ENCODE assay signal across 8 mouse cellular contexts in the genomic region with DNA sequence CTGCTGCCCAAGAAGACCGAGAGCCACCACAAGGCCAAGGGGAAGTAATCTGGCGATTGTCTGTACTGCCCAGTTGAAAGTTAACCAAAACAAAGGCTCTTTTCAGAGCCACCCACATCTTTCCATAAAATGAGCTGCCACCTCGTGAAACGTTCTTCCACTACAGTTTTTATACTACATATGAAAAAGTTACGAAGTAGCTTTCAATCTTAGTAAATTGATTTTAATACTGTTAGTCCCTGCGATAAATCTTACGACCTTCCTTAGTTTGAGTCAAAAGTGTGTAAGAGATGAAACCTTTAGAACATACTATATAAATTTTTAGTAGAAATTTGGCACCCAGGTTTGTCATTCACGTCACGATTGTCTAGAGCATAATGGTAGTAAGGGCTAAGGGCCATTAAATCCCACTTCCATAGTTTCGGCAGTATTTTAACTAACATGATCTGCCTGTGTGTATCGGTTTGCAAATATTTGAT. TPM values are rescaled to one million over a fixed set of nuclear protein-coding genes. Genes with fewer than 3 reads are reported as not detected.
DNase-seq lines count a peak whose midpoint lies in the region; ATAC-seq lines count a peak whose summit lies in the region.

No protein-coding gene starts in this region.

- H3K9me3 ChIP-seq in kidney, embryonic 16.5 days (ENCODE audit: low read length), result no peaks in the 10 kb centered on the region

- peak overlapping the region; percentile 98 for H3K27ac ChIP-seq in kidney, embryonic 16.5 days (ENCODE audit: low read length)

- H3K9ac ChIP-seq in kidney, embryonic 16.5 days (replicated peaks; ENCODE audit: low read length), result peak overlapping the region; percentile 73

- peak; percentile 44; the same call in 1 of the 2 replicates for ATAC-seq in kidney, embryonic 16.5 days (ENCODE audit: low FRiP score, low TSS enrichment)
- ATAC-seq in megakaryocyte-erythroid progenitor cell, adult 5-6 weeks (replicated peaks; ENCODE audit: low FRiP score, low TSS enrichment, poor library complexity, severe bottlenecking), result 0 out of 2 replicates have a peak, but pooled peaks have one; percentile 15

- H3K27me3 ChIP-seq in kidney, embryonic 16.5 days (ENCODE audit: insufficient read depth, low read length), result no peaks in the 10 kb centered on the region

- peak overlapping the region; percentile 58 for H3K4me2 ChIP-seq in kidney, embryonic 16.5 days (replicated peaks; ENCODE audit: low read depth, low read length)

- under 1% methylated on average over 11 of the region's 11 CpGs for WGBS in kidney, embryonic 16.5 days

- DNase-seq in kidney, postnatal 10 days, result no peak
- peak; percentile 55 for DNase-seq in ZHBTc4 (ENCODE audit: low read depth, low spot score)
- peak; percentile 50 for DNase-seq in forelimb bud, embryonic 11.5 days (ENCODE audit: low read depth, low spot score)
- DNase-seq in left cerebral cortex, adult 18-20 months (ENCODE audit: low spot score in 2 of 2), result no peak
- no peak for DNase-seq in natural killer cell, adult 2 months (ENCODE audit: low spot score in 2 of 2)
- DNase-seq in spleen, postnatal 4 days (ENCODE audit: low spot score in 2 of 2), result no peak

- H3K36me3 ChIP-seq in kidney, embryonic 16.5 days (ENCODE audit: insufficient read depth, low read length), result no peaks in the 10 kb centered on the region

- H3K4me1 ChIP-seq in kidney, embryonic 16.5 days (ENCODE audit: insufficient read depth, low read length), result peaks cover 12% of the 10 kb centered on the region

- peak overlapping the region; percentile 50 for H3K4me3 ChIP-seq in kidney, embryonic 16.5 days (ENCODE audit: low read length)

RNA-seq across cellular contexts. Expression of gene Hist1h3b, which starts 0.6 kb away (rescaled TPM):
- 8.8 and 13.2 TPM in 2 replicates for polyA plus RNA-seq in kidney, embryonic 16.5 days (2015; fragmentation: Nextera tagmentation; extraction: Ambion mirVana)
- total RNA-seq in megakaryocyte-erythroid progenitor cell, adult 5-6 weeks (2014; fragmentation: Nextera tagmentation), result 324 and 486 TPM in 2 replicates
- 276 and 731 TPM in 2 replicates for total RNA-seq in megakaryocyte-erythroid progenitor cell, adult 5-6 weeks (2017)
- total RNA-seq in left cerebral cortex, adult 18-20 months (2021), result 1 to 10 TPM; 4.3 to 9.9 TPM

RNA-seq across cellular contexts. Expression of gene Hist1h2ab, which starts 0.6 kb away (rescaled TPM):
- 33.6 and 37.8 TPM in 2 replicates for polyA plus RNA-seq in kidney, embryonic 16.5 days (2015; fragmentation: Nextera tagmentation; extraction: Ambion mirVana)
- total RNA-seq in megakaryocyte-erythroid progenitor cell, adult 5-6 weeks (2014; fragmentation: Nextera tagmentation), result 69.7 and 80.3 TPM in 2 replicates
- 1,316 and 2,308 TPM in 2 replicates for total RNA-seq in megakaryocyte-erythroid progenitor cell, adult 5-6 weeks (2017)
- 10 to 100 TPM; 17.2 to 22.5 TPM for total RNA-seq in left cerebral cortex, adult 18-20 months (2021)

RNA-seq across cellular contexts. Expression of gene Hist1h2bb, which starts 5.0 kb away (rescaled TPM):
- polyA plus RNA-seq in kidney, embryonic 16.5 days (2015; fragmentation: Nextera tagmentation; extraction: Ambion mirVana), result 2.1 and 2.5 TPM in 2 replicates
- 322 and 625 TPM in 2 replicates for total RNA-seq in megakaryocyte-erythroid progenitor cell, adult 5-6 weeks (2014; fragmentation: Nextera tagmentation)
- total RNA-seq in megakaryocyte-erythroid progenitor cell, adult 5-6 weeks (2017), result 4,065 and 6,565 TPM in 2 replicates
- total RNA-seq in left cerebral cortex, adult 18-20 months (2021), result 10 to 100 TPM; 17.8 to 19.6 TPM

RNA-seq across cellular contexts. Expression of gene Hist1h4b, which starts 5.3 kb away (rescaled TPM):
- 4.6 and 6.0 TPM in 2 replicates for polyA plus RNA-seq in kidney, embryonic 16.5 days (2015; fragmentation: Nextera tagmentation; extraction: Ambion mirVana)
- 164 and 186 TPM in 2 replicates for total RNA-seq in megakaryocyte-erythroid progenitor cell, adult 5-6 weeks (2014; fragmentation: Nextera tagmentation)
- total RNA-seq in megakaryocyte-erythroid progenitor cell, adult 5-6 weeks (2017), result 396 and 733 TPM in 2 replicates
- total RNA-seq in left cerebral cortex, adult 18-20 months (2021), result 10 to 100 TPM; 92.6 to 94.4 TPM

RNA-seq across cellular contexts. Expression of gene Hist1h3c, which starts 6.1 kb away (rescaled TPM):
- polyA plus RNA-seq in kidney, embryonic 16.5 days (2015; fragmentation: Nextera tagmentation; extraction: Ambion mirVana), result 6.8 and 9.7 TPM in 2 replicates
- 81.7 and 130 TPM in 2 replicates for total RNA-seq in megakaryocyte-erythroid progenitor cell, adult 5-6 weeks (2014; fragmentation: Nextera tagmentation)
- total RNA-seq in megakaryocyte-erythroid progenitor cell, adult 5-6 weeks (2017), result 369 and 555 TPM in 2 replicates
- not detected for total RNA-seq in left cerebral cortex, adult 18-20 months (2021)

Comparison
In these comparisons a context has a peak if more than half of its experiments do, and no peak if none do; other contexts are left out.
1. DNase-seq: peak in ZHBTc4 (single experiment) and forelimb bud, embryonic 11.5 days (single experiment); none in kidney, postnatal 10 days (single experiment), left cerebral cortex, adult 18-20 months (0 of 2), natural killer cell, adult 2 months (0 of 2) and spleen, postnatal 4 days (0 of 2).
2. RNA of gene Hist1h3b, which starts 0.6 kb away (total RNA-seq): 276 to 731 TPM in megakaryocyte-erythroid progenitor cell, adult 5-6 weeks; 4.3 to 9.9 TPM in left cerebral cortex, adult 18-20 months; every median in the first group is over 10 times any median in the second.
3. RNA of gene Hist1h2bb, which starts 5.0 kb away (total RNA-seq): 322 to 6,565 TPM in megakaryocyte-erythroid progenitor cell, adult 5-6 weeks; 17.8 to 19.6 TPM in left cerebral cortex, adult 18-20 months; every median in the first group is over 10 times any median in the second.